Mouse (Mus musculus): ENCODE measurements at regions not wholly inside any gene's neighbourhood (a gene's known extent, or its start where the extent isn't known, plus 50 kb on each side); places are given as distances from the start of the nearest gene placed in this dataset.

DNA sequence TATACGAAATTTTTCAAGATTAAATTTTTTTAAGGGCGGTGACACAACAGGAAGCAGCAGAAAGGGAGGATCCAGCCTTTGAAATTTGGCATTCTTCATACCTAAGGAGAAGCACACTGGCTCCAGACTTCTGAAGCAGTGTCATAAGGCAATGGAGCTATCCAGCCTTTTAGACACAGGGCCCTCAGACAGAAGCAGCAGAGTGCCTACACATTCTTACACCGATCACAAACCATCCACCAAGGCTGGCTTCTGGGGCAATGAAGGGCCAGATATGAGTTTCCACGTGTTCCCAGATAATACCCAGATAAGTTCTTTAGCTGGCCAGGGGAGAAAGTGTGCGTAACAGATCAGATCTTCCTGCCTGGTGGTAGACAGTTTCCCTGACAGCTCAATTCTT is 205.5 kb upstream of the Hes1 start:
- no peak for DNase-seq (ENCODE audit: low read depth in 2 of 2, low spot score in 2 of 2)

DNA sequence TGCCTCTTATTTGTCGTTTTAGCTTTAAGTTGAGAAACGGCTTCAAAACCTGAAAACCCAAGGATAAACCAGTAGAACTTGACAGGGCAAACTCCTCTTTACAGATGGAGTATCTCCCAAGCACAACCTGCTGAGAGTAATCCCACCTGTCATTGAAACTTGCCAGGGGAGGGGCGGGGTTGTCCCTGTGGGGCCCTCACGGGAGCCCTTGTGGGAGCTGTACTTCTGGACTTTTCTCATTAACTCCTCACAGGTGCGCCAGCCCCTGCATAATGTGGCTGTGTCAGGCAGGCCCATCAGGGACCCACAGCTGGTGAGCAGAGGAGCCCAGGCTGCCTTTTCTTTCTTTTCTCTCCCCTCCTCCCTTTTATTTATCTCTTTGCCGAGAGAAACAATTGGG is 203.9 kb upstream of the Hes1 start:
- no peak for DNase-seq (ENCODE audit: low read depth in 2 of 2, low spot score in 2 of 2)

GRCm38 (mm10) chr16:29861056-29861455 is 203.1 kb upstream of the Hes1 start:
- no peak for DNase-seq (ENCODE audit: low read depth in 2 of 2, low spot score in 2 of 2)

DNA sequence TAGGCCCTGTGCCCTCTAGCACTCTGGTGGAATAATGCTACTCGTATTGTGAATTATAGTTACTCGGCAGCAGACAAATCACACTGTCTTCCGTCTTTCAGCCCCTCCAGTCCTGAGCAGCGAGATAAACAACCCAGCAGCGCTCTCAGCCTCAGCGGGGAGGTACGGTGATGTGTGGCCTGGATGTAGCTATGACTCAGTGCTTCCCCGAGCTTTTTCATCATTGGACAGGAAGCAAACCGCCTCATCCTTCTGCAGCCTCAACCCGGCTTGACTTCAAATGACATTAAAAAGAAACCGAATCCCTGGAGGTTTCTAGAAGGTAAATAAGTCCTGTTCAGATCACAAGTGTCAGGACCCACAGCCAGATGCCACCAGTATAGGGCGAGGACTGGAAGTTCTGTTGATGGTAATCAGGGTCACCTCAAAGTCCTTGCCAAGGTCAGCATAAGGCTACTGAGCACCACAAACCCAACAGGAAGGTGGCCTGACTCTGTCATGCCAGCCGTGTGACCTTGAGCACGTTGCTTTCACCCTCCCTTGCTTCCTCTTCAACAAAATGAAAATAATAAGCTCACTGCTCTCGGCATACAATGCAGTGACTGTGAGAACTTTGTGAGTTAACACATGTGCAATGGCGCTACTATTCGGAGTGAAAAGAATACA is 199.0 kb upstream of the Hes1 start:
- no peak for DNase-seq (ENCODE audit: low read depth in 2 of 2, low spot score in 2 of 2)

DNA sequence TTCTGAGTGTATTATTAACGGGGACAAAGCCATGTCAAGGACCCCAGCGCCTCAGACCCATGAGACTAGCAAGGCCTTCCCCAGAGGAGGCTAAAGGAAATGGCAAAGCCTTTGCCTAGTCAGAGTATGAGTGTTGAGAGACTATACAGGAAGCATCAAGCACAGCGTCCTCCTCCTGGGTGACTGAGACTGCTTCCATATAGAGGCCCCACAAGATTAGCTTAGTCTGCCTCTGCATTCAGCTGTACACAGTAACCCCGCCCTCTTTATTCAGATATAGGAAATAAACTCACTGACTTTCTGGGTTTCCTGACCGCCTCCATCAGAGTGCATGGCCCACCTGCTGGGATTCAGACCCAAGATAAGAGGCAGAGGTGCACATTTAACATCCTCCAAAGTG is 192.8 kb upstream of the Hes1 start:
- no peak for DNase-seq (ENCODE audit: low read depth in 2 of 2, low spot score in 2 of 2)

DNA sequence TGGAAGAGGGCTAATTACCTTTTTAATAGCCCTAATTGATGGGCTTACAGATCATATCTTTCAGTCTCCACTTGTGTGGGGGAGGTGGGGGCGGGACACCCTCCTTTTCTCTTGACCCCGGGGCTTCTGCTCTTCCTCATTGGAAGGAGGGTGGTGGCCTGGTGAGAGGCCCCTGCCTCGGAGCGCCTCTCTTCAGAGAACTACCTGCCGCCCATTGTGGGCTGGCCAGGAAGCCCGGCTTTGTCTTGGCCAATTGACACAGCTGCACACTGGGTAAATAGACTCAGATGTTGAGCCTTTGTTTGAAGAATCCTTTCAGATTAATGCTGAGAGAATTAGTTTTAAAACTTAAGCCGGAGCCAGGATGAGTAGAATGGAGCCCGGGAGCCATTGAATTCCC is 188.0 kb upstream of the Hes1 start:
- no peak for DNase-seq (ENCODE audit: low read depth in 2 of 2, low spot score in 2 of 2)

DNA sequence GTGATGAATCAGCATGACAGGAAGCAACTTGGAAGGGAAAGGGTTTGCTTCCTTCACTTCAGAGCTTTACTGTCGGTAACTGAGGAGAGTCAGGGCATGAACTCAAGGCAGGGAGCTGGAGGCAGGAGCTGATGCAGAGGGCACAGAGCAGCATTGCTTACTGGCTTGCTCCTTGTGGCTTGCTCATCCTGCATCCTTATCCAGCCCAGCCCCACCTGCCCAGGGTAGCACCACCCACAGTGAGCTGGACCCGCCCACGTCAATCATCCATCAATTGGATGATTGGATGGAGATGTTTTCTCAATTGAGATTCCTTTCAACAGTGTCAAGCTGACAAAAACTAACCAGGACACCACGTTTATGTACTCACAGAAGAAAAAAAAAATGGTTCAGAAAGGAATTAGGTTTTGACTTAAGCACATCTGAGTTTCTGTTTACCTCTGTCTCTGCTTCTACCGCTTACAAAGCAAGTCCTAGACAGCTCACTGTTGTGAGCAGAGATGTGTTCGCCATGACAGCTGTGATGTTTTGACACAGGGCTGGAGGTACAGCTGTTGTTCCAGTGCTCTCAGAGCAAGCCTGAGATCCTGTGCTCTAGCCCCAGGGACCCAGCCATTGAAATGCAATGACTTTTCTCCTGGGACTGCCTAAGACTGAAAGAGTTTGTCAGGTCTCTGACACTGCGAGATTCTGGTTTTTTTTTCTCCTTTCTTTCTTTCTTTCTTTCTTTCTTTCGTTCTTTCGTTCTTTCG is 186.6 kb upstream of the Hes1 start:
- no peak for DNase-seq (ENCODE audit: low read depth in 2 of 2, low spot score in 2 of 2)

GRCm38 (mm10) chr16:29879665-29880064 is 184.5 kb upstream of the Hes1 start:
- no peak for DNase-seq (ENCODE audit: low read depth in 2 of 2, low spot score in 2 of 2)

- no peak for DNase-seq (ENCODE audit: low read depth in 2 of 2, low spot score in 2 of 2)
These were observed 182.7 kb upstream of the Hes1 start for GRCm38 (mm10) chr16:29881497-29881896.

GRCm38 (mm10) chr16:29882226-29882972 is 181.8 kb upstream of the Hes1 start:
- DNase-seq (ENCODE audit: low read depth in 2 of 2, low spot score in 2 of 2) = no peak

DNA sequence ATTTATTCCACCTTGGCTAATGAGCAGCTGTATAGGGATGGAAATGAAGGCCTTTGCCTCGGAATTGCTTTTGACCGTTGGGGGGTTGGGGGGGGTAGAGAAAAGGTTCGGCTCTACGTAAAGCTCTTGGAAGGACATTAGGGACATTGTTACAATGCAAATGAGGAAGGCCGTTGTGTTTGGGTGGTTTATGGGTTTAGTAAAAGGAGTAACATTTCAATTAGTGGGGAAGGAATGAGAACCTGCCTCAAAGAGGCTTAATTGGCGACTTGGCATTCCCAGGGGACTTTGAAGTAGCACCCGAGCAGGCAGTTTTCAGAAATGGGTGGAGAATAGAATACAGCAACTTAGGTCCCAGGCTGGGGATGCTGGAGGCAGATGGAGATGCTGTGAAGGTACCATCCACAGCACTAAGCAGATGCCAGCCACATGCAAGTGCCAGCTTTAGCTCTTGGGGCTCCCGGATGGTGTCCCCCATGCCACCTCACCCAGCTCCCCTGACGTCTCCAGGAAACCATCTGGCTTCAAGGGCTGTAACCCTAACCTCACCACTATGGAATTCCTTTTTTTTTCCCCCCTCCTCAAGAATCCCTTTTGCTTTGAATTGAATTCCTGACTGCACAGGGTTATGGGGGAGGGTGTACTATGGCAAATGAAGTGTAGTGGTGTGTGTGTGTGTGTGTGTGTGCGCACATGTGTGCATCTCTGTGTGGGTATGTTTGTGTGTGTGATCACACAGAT is 180.8 kb upstream of the Hes1 start:
- no peak for DNase-seq (ENCODE audit: low read depth in 2 of 2, low spot score in 2 of 2)

- DNase-seq (ENCODE audit: low read depth in 2 of 2, low spot score in 2 of 2) = no peak
These were observed 179.3 kb upstream of the Hes1 start for GRCm38 (mm10) chr16:29884899-29885298.

GRCm38 (mm10) chr16:29886755-29887154 is 177.4 kb upstream of the Hes1 start:
- DNase-seq (ENCODE audit: low read depth in 2 of 2, low spot score in 2 of 2) = no peak

- no peak for DNase-seq (ENCODE audit: low read depth in 2 of 2, low spot score in 2 of 2)
These were observed 174.8 kb upstream of the Hes1 start for GRCm38 (mm10) chr16:29889346-29889745.

GRCm38 (mm10) chr16:29891472-29891871 is 172.7 kb upstream of the Hes1 start:
- DNase-seq (ENCODE audit: low read depth in 2 of 2, low spot score in 2 of 2) = no peak

- DNase-seq (ENCODE audit: low read depth in 2 of 2, low spot score in 2 of 2) = no peak
These were observed 170.0 kb upstream of the Hes1 start for GRCm38 (mm10) chr16:29893871-29894828.

- DNase-seq (ENCODE audit: low read depth in 2 of 2, low spot score in 2 of 2) = no peak
These were observed 167.8 kb upstream of the Hes1 start for GRCm38 (mm10) chr16:29896393-29896792.

DNA sequence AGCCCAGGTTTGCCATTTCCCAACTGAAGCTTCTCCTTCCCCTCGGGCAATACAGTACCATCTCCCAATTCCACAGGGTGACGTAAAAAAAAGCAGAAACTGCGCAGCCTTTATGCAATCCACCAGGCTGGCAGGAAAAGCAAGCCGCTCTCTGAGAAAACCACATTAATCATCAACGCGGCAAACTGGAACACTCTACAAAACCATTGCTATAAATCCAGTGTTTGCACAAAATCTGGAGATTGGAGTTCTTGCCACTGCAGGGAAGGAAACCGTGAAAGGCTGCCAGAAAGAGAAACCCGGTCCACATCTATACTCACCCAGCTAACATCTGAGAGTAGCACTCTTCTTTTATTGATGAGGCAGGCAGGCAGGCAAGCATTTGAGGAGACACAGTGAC is 160.7 kb upstream of the Hes1 start:
- DNase-seq (ENCODE audit: low read depth in 2 of 2, low spot score in 2 of 2) = no peak

DNA sequence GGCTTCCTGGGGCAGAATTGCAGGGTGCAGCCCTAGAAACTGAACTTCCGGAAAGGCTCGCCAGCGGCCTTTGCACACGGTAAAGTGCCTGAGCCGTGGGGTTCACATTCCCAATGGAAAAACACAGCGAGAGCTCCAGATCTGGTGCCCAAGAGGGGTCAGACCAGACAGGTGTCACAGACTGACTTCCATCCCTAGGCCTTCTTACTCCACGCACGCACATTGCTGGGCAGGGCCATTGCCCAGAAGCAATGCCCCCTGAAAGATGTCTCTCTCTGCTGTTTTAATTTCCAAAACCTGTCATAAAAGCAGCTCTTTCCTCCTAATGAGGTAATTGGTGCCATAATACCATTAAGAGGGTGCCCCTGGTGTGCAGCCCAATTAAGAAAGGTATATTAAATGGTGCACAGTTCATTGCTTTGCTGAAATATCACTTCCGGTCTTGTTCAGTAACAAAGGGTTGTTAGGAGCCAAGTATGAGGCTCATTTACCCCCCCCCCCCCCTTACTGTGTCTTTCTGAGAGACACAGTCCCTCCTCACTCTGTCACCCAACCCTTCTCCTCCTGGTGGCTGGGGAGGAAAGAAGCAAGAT is 159.9 kb upstream of the Hes1 start:
- DNase-seq (ENCODE audit: low read depth in 2 of 2, low spot score in 2 of 2) = no peak

DNA sequence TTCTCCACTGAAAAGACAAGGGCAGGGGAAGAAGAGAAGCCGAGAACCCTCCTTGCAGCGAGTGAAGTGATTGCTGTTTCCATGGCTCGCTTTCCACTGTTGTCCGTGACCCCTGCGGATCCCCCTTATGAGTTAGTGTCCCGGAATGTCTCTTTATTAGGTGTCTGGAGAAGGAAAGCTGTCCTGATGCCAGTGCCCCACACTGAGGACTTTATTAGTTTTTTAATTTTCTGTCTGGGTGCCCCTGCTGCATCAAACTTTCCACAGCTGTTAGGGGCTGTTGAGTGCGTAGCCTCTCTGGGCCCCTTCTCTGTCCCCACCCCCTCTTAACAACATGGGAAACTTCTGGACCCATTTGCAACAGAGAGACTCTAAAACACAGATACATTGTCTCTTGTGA is 156.9 kb upstream of the Hes1 start:
- DNase-seq (ENCODE audit: low read depth in 2 of 2, low spot score in 2 of 2) = no peak
